Mouse (Mus musculus) spleen, adult 2 months (tissue): Measurements from ENCODE around the gene Rasgrf2. TPM values are rescaled to one million over a fixed set of nuclear protein-coding genes. Genes with fewer than 3 reads are reported as not detected.

Experiments
- DNase-seq, 2 experiments: peaks; one replicate each; pipeline versions ENCODE4 v3.0.0 to v3.0.0-alpha.2; 2012 to 2021; ENCODE audit warnings: low spot score in 2 of 2, low read depth in 1 of 2
- H3K27ac ChIP-seq: fragments of 200-500 bp; 2 replicates; pipeline ENCODE4 v1.5.1; 2012; ENCODE audit warnings: low read length, inconsistent platforms; ENCODE audit not compliant: insufficient read depth
- H3K27me3 ChIP-seq: fragments of 200-500 bp; 2 replicates; pipeline ENCODE4 v1.6.1; 2012; ENCODE audit warnings: mild to moderate bottlenecking, moderate library complexity, low read length, inconsistent platforms; ENCODE audit not compliant: control insufficient read depth, insufficient read depth
- H3K36me3 ChIP-seq: fragments of 200-500 bp; 2 replicates; pipeline ENCODE4 v1.6.1; 2012; ENCODE audit warnings: mild to moderate bottlenecking, low read length, inconsistent platforms; ENCODE audit not compliant: control insufficient read depth, insufficient read depth
- H3K4me1 ChIP-seq: fragments of 200-500 bp; 2 replicates; pipeline ENCODE4 v1.6.1; 2011; ENCODE audit warnings: inconsistent platforms; ENCODE audit not compliant: control insufficient read depth, insufficient read depth, insufficient read length
- H3K4me3 ChIP-seq: fragments of 200-500 bp; 2 replicates; pipeline ENCODE4 v1.5.1; 2011; ENCODE audit warnings: mild to moderate bottlenecking, inconsistent platforms; ENCODE audit not compliant: insufficient read depth, insufficient read length; ENCODE audit errors: extremely low read depth
- CTCF ChIP-seq: fragments of 200-500 bp; IDR thresholded peaks from 2 replicates; pipeline ENCODE4 v1.5.1; 2011; ENCODE audit warnings: mild to moderate bottlenecking, inconsistent platforms; ENCODE audit not compliant: insufficient read depth, insufficient read length, insufficient replicate concordance; ENCODE audit errors: extremely low read depth
- POLR2A ChIP-seq: fragments of 200-500 bp; IDR thresholded peaks from 2 replicates; pipeline ENCODE4 v1.6.1; 2011; ENCODE audit warnings: low read depth, low read length, inconsistent platforms
- WGBS: fragments of 180-500 bp; shearing (Covaris S2); methylation state at CpG from one replicate; pipeline ENCODE4 v1.1.7; 2018; 5-methylcytosine and 5-hydroxymethylcytosine counted together
- polyA plus RNA-seq: library from polyadenylated mRNA; depleted of rRNA; stranded (reverse); fragments of >200 nt; gene quantifications from 2 replicates; pipeline ENCODE4 v1.2.3, GENCODE M21; 2012

The Rasgrf2 gene
- polyA plus RNA-seq, 1 experiment: 3.2 TPM

- DNase-seq: no peak
- no peaks in the 10 kb centered on the region for H3K27me3 ChIP-seq
- WGBS: 87% methylated on average over 3 of the region's 3 CpGs
- no peak overlapping the region for H3K4me3 ChIP-seq
- TF ChIP-seq CTCF (no peak), POLR2A (no peak)
- H3K36me3 ChIP-seq: no peaks in the 10 kb centered on the region
- no peak overlapping the region for H3K27ac ChIP-seq
- no peaks in the 10 kb centered on the region for H3K4me1 ChIP-seq
Measured at GRCm38 (mm10) chr13:91996929-91997328, 134.5 kb downstream of the Rasgrf2 start.

GRCm38 (mm10) chr13:91991412-91991811 is 140.0 kb downstream of the Rasgrf2 start:
- Histone ChIP-seq H3K4me3 (no peak overlapping the region), H3K4me1 (no peaks in the 10 kb centered on the region), H3K27ac (no peak overlapping the region), H3K36me3 (no peaks in the 10 kb centered on the region), H3K27me3 (no peaks in the 10 kb centered on the region)
- no peak for TF ChIP-seq POLR2A
- no peak for TF ChIP-seq CTCF
- DNase-seq: no peak
- WGBS: 48% methylated on average over 2 of the region's 2 CpGs

- no peaks in the 10 kb centered on the region for H3K36me3 ChIP-seq
- H3K4me3 ChIP-seq: no peak overlapping the region
- H3K27ac ChIP-seq: no peak overlapping the region
- no peaks in the 10 kb centered on the region for H3K27me3 ChIP-seq
- TF ChIP-seq POLR2A (no peak), CTCF (no peak)
- WGBS: 30% methylated on average over 6 of the region's 6 CpGs
- no peak for DNase-seq
- no peaks in the 10 kb centered on the region for H3K4me1 ChIP-seq
Measured at GRCm38 (mm10) chr13:91990709-91991284, 140.7 kb downstream of the Rasgrf2 start.

DNA sequence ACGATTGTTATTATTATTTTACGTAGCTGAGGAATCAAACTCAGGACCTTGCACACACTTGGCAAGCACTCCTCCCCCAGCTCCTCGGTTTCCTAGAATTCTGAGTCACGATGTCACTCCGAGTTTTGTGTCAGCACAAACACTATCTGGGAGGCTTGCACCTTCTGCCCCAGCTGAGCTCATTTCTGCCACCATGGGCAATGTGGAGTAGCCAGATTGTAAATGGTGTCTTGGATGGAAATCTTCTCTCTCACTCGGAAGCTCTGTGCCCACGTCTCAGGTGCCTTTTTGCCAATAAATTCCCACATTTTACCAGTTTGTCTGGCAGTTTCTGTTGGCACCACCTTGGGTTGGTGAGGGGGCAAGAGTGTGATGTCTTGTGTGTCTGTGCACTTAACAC is 143.1 kb downstream of the Rasgrf2 start:
- TF ChIP-seq POLR2A (no peak), CTCF (no peak)
- 89% methylated on average over 7 of the region's 7 CpGs for WGBS
- Histone ChIP-seq H3K36me3 (no peaks in the 10 kb centered on the region), H3K27ac (no peak overlapping the region), H3K4me3 (no peak overlapping the region), H3K27me3 (no peaks in the 10 kb centered on the region), H3K4me1 (no peaks in the 10 kb centered on the region)
- no peak for DNase-seq

DNA sequence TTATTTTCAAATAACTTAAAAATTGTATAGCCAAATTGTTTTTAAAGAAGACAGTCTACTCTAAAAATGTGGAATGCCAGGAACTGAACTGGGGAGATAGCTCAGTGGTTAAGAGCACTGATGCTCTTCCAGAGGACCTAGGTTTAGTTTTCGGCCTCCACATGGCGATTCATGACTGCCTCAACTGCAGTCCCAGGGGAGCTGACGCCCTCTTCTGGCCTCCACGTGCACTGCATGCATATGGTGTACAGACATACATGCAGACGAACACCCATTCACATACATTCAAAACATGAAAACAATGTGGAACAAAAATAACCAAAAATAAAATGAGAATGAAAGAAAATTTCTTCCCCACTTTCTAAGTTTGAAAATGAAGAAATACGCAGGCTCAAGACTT is 144.5 kb downstream of the Rasgrf2 start:
- no peak for DNase-seq
- no peak overlapping the region for H3K4me3 ChIP-seq
- no peaks in the 10 kb centered on the region for H3K36me3 ChIP-seq
- TF ChIP-seq CTCF (no peak), POLR2A (no peak)
- no peaks in the 10 kb centered on the region for H3K27me3 ChIP-seq
- no peaks in the 10 kb centered on the region for H3K4me1 ChIP-seq
- H3K27ac ChIP-seq: no peak overlapping the region
- 90% methylated on average over 6 of the region's 6 CpGs for WGBS

DNA sequence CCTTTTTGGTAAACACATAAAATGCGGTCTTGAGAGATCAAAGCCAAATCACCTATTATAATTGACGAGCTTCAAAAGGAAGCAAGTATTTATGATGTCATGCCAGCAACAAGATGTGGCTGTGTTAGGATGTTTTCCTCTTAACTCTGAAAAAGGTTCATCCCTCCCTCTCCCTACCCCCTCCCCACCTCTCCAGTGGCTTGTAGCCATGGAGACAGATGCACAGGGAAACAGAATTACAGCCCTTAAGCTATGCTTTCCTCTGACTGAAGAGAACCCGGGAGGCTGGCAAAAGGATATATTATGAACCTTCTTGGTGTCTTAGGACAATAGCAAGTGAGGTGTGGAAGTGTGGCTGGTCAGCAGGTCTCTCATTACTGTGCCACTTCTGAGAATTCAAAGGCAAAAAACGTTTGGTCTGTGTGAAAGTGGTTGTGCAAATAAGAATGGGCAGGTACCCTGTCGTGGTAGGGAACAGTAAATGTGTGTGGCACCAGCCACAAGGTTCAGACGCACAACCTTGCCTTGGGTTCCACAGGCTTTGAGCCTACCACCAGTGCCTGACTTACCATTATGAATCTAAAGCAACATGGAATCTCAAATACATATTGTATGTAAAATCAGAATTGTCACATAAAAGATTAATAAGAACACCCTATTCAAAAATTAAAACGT is 145.4 kb downstream of the Rasgrf2 start:
- Histone ChIP-seq H3K4me1 (no peaks in the 10 kb centered on the region), H3K36me3 (no peaks in the 10 kb centered on the region), H3K4me3 (no peak overlapping the region), H3K27me3 (no peaks in the 10 kb centered on the region), H3K27ac (no peak overlapping the region)
- no peak for DNase-seq
- TF ChIP-seq POLR2A: no peak
- TF ChIP-seq CTCF: no peak
- WGBS: 70% methylated on average over 7 of the region's 7 CpGs

GRCm38 (mm10) chr13:91985019-91985418 is 146.4 kb downstream of the Rasgrf2 start:
- no peak overlapping the region for H3K27ac ChIP-seq
- TF ChIP-seq POLR2A: no peak
- TF ChIP-seq CTCF: no peak
- H3K36me3 ChIP-seq: no peaks in the 10 kb centered on the region
- H3K4me1 ChIP-seq: no peaks in the 10 kb centered on the region
- no peaks in the 10 kb centered on the region for H3K27me3 ChIP-seq
- H3K4me3 ChIP-seq: no peak overlapping the region
- no peak for DNase-seq
